Mouse (Mus musculus): ENCODE measurements at regions not wholly inside any gene's neighbourhood (a gene's known extent, or its start where the extent isn't known, plus 50 kb on each side); places are given as distances from the start of the nearest gene placed in this dataset.

- TF ChIP-seq GATA1 (IDR thresholded peaks at IDR 0.05; ENCODE audit: borderline replicate concordance, low read length) (no peak), FLI1 (IDR thresholded peaks at IDR 0.05; ENCODE audit: low read length) (no peak)
- Histone ChIP-seq H3K27me3 (replicated peaks) (no peaks in the 10 kb centered on the region), H3K36me3 (replicated peaks; ENCODE audit: low read length) (no peaks in the 10 kb centered on the region), H3K4me3 (replicated peaks) (no peak overlapping the region), H3K9me3 (no peaks in the 10 kb centered on the region), H3K4me1 (no peaks in the 10 kb centered on the region)
Measured at GRCm38 (mm10) chr13:32601315-32601714, 182.4 kb downstream of the Mylk4 start.

- H3K9me3 ChIP-seq: peaks cover 2% of the 10 kb centered on the region; the same call in 1 of the 2 replicates
- no peaks in the 10 kb centered on the region for H3K4me1 ChIP-seq
- H3K36me3 ChIP-seq (replicated peaks; ENCODE audit: low read length): no peaks in the 10 kb centered on the region
- no peak overlapping the region for H3K4me3 ChIP-seq (replicated peaks)
- H3K27me3 ChIP-seq (replicated peaks): no peaks in the 10 kb centered on the region
- TF ChIP-seq GATA1 (IDR thresholded peaks at IDR 0.05; ENCODE audit: borderline replicate concordance, low read length): no peak
- no peak for TF ChIP-seq FLI1 (IDR thresholded peaks at IDR 0.05; ENCODE audit: low read length)
Measured at GRCm38 (mm10) chr13:32593611-32594010, 190.1 kb downstream of the Mylk4 start.

GRCm38 (mm10) chr13:32593131-32593530 lies 190.6 kb downstream of the Mylk4 start:
- Histone ChIP-seq H3K36me3 (replicated peaks; ENCODE audit: low read length) (no peaks in the 10 kb centered on the region), H3K4me1 (no peaks in the 10 kb centered on the region), H3K4me3 (replicated peaks) (no peak overlapping the region), H3K9me3 (peaks cover 4% of the 10 kb centered on the region; the same call in 1 of the 2 replicates), H3K27me3 (replicated peaks) (no peaks in the 10 kb centered on the region)
- TF ChIP-seq GATA1 (IDR thresholded peaks at IDR 0.05; ENCODE audit: borderline replicate concordance, low read length): no peak
- TF ChIP-seq FLI1 (IDR thresholded peaks at IDR 0.05; ENCODE audit: low read length): no peak

- TF ChIP-seq FLI1 (IDR thresholded peaks at IDR 0.05; ENCODE audit: low read length): no peak
- TF ChIP-seq GATA1 (IDR thresholded peaks at IDR 0.05; ENCODE audit: borderline replicate concordance, low read length): no peak
- H3K4me1 ChIP-seq: no peaks in the 10 kb centered on the region
- H3K27me3 ChIP-seq (replicated peaks): no peaks in the 10 kb centered on the region
- no peak overlapping the region for H3K4me3 ChIP-seq (replicated peaks)
- no peaks in the 10 kb centered on the region for H3K36me3 ChIP-seq (replicated peaks; ENCODE audit: low read length)
- no peaks in the 10 kb centered on the region for H3K9me3 ChIP-seq
Measured at GRCm38 (mm10) chr13:32581598-32581997, 202.2 kb downstream of the Mylk4 start.

GRCm38 (mm10) chr13:32567850-32568249 lies 215.9 kb downstream of the Mylk4 start:
- H3K4me3 ChIP-seq (replicated peaks): no peak overlapping the region
- no peaks in the 10 kb centered on the region for H3K4me1 ChIP-seq
- TF ChIP-seq GATA1 (IDR thresholded peaks at IDR 0.05; ENCODE audit: borderline replicate concordance, low read length) (no peak), FLI1 (IDR thresholded peaks at IDR 0.05; ENCODE audit: low read length) (no peak)
- no peaks in the 10 kb centered on the region for H3K27me3 ChIP-seq (replicated peaks)
- H3K9me3 ChIP-seq: 0 out of 2 replicates have a peak, but pooled peaks cover 2% of the 10 kb centered on the region
- no peaks in the 10 kb centered on the region for H3K36me3 ChIP-seq (replicated peaks; ENCODE audit: low read length)

GRCm38 (mm10) chr13:32560666-32561065 lies 222.1 kb upstream of the Gmds start:
- no peak overlapping the region for H3K4me3 ChIP-seq (replicated peaks)
- no peaks in the 10 kb centered on the region for H3K36me3 ChIP-seq (replicated peaks; ENCODE audit: low read length)
- no peaks in the 10 kb centered on the region for H3K27me3 ChIP-seq (replicated peaks)
- TF ChIP-seq FLI1 (IDR thresholded peaks at IDR 0.05; ENCODE audit: low read length): no peak
- no peak for TF ChIP-seq GATA1 (IDR thresholded peaks at IDR 0.05; ENCODE audit: borderline replicate concordance, low read length)
- H3K4me1 ChIP-seq: no peaks in the 10 kb centered on the region
- peaks cover 18% of the 10 kb centered on the region for H3K9me3 ChIP-seq

GRCm38 (mm10) chr13:32556396-32556795 lies 217.9 kb upstream of the Gmds start:
- no peak overlapping the region for H3K4me3 ChIP-seq (replicated peaks)
- no peaks in the 10 kb centered on the region for H3K36me3 ChIP-seq (replicated peaks; ENCODE audit: low read length)
- peaks cover 9% of the 10 kb centered on the region for H3K9me3 ChIP-seq
- TF ChIP-seq FLI1 (IDR thresholded peaks at IDR 0.05; ENCODE audit: low read length) (no peak), GATA1 (IDR thresholded peaks at IDR 0.05; ENCODE audit: borderline replicate concordance, low read length) (no peak)
- no peaks in the 10 kb centered on the region for H3K27me3 ChIP-seq (replicated peaks)
- no peaks in the 10 kb centered on the region for H3K4me1 ChIP-seq

GRCm38 (mm10) chr13:32555064-32555463 lies 216.5 kb upstream of the Gmds start:
- no peak for TF ChIP-seq FLI1 (IDR thresholded peaks at IDR 0.05; ENCODE audit: low read length)
- no peak for TF ChIP-seq GATA1 (IDR thresholded peaks at IDR 0.05; ENCODE audit: borderline replicate concordance, low read length)
- Histone ChIP-seq H3K9me3 (no peaks in the 10 kb centered on the region), H3K4me1 (no peaks in the 10 kb centered on the region), H3K4me3 (replicated peaks) (no peak overlapping the region), H3K27me3 (replicated peaks) (no peaks in the 10 kb centered on the region), H3K36me3 (replicated peaks; ENCODE audit: low read length) (no peaks in the 10 kb centered on the region)

- no peak overlapping the region for H3K4me3 ChIP-seq (replicated peaks)
- H3K9me3 ChIP-seq: no peaks in the 10 kb centered on the region
- no peaks in the 10 kb centered on the region for H3K36me3 ChIP-seq (replicated peaks; ENCODE audit: low read length)
- H3K27me3 ChIP-seq (replicated peaks): no peaks in the 10 kb centered on the region
- TF ChIP-seq FLI1 (IDR thresholded peaks at IDR 0.05; ENCODE audit: low read length) (no peak), GATA1 (IDR thresholded peaks at IDR 0.05; ENCODE audit: borderline replicate concordance, low read length) (no peak)
- H3K4me1 ChIP-seq: no peaks in the 10 kb centered on the region
Measured at GRCm38 (mm10) chr13:32554601-32555000, 216.1 kb upstream of the Gmds start.

- TF ChIP-seq GATA1 (IDR thresholded peaks at IDR 0.05; ENCODE audit: borderline replicate concordance, low read length) (no peak), FLI1 (IDR thresholded peaks at IDR 0.05; ENCODE audit: low read length) (no peak)
- H3K27me3 ChIP-seq (replicated peaks): no peaks in the 10 kb centered on the region
- no peaks in the 10 kb centered on the region for H3K36me3 ChIP-seq (replicated peaks; ENCODE audit: low read length)
- no peaks in the 10 kb centered on the region for H3K9me3 ChIP-seq
- no peak overlapping the region for H3K4me3 ChIP-seq (replicated peaks)
- H3K4me1 ChIP-seq: no peaks in the 10 kb centered on the region
Measured at GRCm38 (mm10) chr13:32553136-32553535, 214.6 kb upstream of the Gmds start.

GRCm38 (mm10) chr13:32550113-32550512 lies 211.6 kb upstream of the Gmds start:
- peaks cover 4% of the 10 kb centered on the region for H3K4me1 ChIP-seq
- H3K36me3 ChIP-seq (replicated peaks; ENCODE audit: low read length): no peaks in the 10 kb centered on the region
- no peak overlapping the region for H3K4me3 ChIP-seq (replicated peaks)
- TF ChIP-seq FLI1 (IDR thresholded peaks at IDR 0.05; ENCODE audit: low read length) (no peak), GATA1 (IDR thresholded peaks at IDR 0.05; ENCODE audit: borderline replicate concordance, low read length) (no peak)
- H3K9me3 ChIP-seq: no peaks in the 10 kb centered on the region
- no peaks in the 10 kb centered on the region for H3K27me3 ChIP-seq (replicated peaks)
